Mouse (Mus musculus): ENCODE measurements around the gene Agbl4. TPM values are rescaled to one million over a fixed set of nuclear protein-coding genes. Genes with fewer than 3 reads are reported as not detected.

Agbl4 gene
- polyA plus RNA-seq, 1 experiment from 2014 or later = 1.9 TPM

DNA sequence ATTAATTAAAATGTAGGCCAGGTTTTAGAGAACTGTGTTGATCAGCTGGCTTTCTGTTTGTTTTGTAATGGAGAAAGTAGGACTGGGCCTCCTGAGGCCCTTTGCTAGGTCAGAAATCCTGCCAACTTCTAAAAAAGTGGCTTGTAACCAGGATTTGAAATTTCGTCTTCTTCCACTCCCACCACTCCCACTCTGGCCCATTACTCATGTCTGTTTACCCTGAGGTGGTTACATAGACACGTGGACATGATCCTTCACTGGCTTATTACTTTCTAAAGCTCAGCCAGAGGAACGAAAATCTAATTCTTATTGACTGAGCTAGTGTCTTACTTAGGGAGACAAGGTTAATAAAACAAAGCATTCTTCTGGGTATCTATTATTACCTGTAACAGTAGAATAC lies 1307.5 kb downstream of the Agbl4 start:
- Histone ChIP-seq H3K4me1 (no peaks in the 10 kb centered on the region), H3K4me3 (no peak overlapping the region), H3K36me3 (no peaks in the 10 kb centered on the region), H3K27ac (replicated peaks) (no peak overlapping the region), H3K9ac (replicated peaks) (no peak overlapping the region), H3K9me3 (no peaks in the 10 kb centered on the region), H3K4me2 (replicated peaks) (no peak overlapping the region), H3K27me3 (no peaks in the 10 kb centered on the region)
- ATAC-seq (replicated peaks) = no peak
- 80% methylated on average over 3 of the region's 3 CpGs for WGBS

Other genes starting within 250 kb of the Agbl4 start
- gene Elavl4, start 45.8 kb upstream of the Agbl4 start, polyA plus RNA-seq (2015; fragmentation: Nextera tagmentation; extraction: Ambion mirVana) = 261 and 274 TPM in 2 replicates

Measured in forebrain, embryonic 15.5 days (tissue).